Mouse (Mus musculus) lung, postnatal 0 days (tissue): ENCODE measurements around the gene Hsd17b2.

Experiments used
- CTCF ChIP-seq: IDR thresholded peaks from 2 replicates; pipeline ENCODE4 v1.5.1; 2016; ENCODE audit warnings: antibody characterized with exemption, mild to moderate bottlenecking
- EP300 ChIP-seq: IDR thresholded peaks from 2 replicates; pipeline ENCODE4 v1.6.1; 2016; ENCODE audit warnings: antibody characterized with exemption, mild to moderate bottlenecking, control low read depth

GRCm38 (mm10) chr8:117762776-117763175 is 61.1 kb downstream of the Hsd17b2 start:
- no peak for TF ChIP-seq EP300
- no peak for TF ChIP-seq CTCF
